Comparison of ENCODE assay signal across 8 mouse cellular contexts in the genomic region with DNA sequence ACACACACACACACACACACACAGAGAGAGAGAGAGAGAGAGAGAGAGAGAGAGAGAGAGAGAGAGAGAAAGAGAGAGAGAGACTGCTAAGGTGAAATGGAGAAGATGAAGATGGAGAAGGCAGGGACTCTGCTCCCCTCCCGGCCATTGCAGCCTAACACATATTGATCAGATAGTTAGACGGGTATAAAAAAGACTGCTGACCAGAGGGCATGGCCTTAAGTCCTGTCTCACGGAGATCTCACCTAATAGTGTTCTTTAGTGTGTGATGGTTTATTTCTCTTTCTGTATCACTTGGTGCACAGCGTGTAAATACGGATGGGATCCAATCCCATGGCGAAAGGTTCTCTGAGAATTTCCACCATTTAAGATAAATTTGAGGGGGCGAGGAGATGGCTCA. TPM values are rescaled to one million over a fixed set of nuclear protein-coding genes. Genes with fewer than 3 reads are reported as not detected.
A peak's percentile ranks its signal among the peaks of the same experiment; 100 is the strongest.
DNase-seq lines count a peak whose midpoint lies in the region; ATAC-seq and TF ChIP-seq lines count a peak whose summit lies in the region.

A gene (minus strand): TSS at position 101 of the 400 bp plus-strand sequence.

- no peaks in the 10 kb centered on the region for H3K36me3 ChIP-seq in neural tube, embryonic 11.5 days (ENCODE audit: control insufficient read depth, insufficient read depth, low read length)
- H3K36me3 ChIP-seq in heart, embryonic 13.5 days: no peaks in the 10 kb centered on the region

- H3K4me3 ChIP-seq in neural tube, embryonic 11.5 days (ENCODE audit: low read depth, low read length): peak within 1 kb of the TSS; percentile 58
- H3K4me3 ChIP-seq in heart, embryonic 13.5 days: peak within 1 kb of the TSS; percentile 77
- peak within 1 kb of the TSS; percentile 72 for H3K4me3 ChIP-seq in olfactory bulb, adult 2 months (ENCODE audit: insufficient read depth, low read depth, low read length)

- intact Hi-C loops in left cerebral cortex, postnatal 25 days (cut with DNase I): no loop called here

- TF ChIP-seq CTCF in olfactory bulb, adult 2 months (IDR thresholded peaks at IDR 0.05; ENCODE audit: insufficient read depth, low read depth, low read length): no peak

- ATAC-seq in neural tube, embryonic 11.5 days (ENCODE audit: insufficient read depth, low FRiP score, low TSS enrichment): no peak
- no peak for ATAC-seq in heart, embryonic 13.5 days (ENCODE audit: extremely low read depth, insufficient number of reproducible peaks, low FRiP score, low TSS enrichment)

- 68% methylated on average over 7 of the region's 7 CpGs for WGBS in neural tube, embryonic 11.5 days
- WGBS in heart, embryonic 13.5 days: 60% methylated on average over 7 of the region's 7 CpGs
- 61% methylated on average over 7 of the region's 7 CpGs for WGBS in olfactory bulb, adult 2 months

- 0 out of 2 replicates have a peak, but pooled peaks cover 4% of the 10 kb centered on the region for H3K4me1 ChIP-seq in neural tube, embryonic 11.5 days (ENCODE audit: control insufficient read depth, insufficient read depth, low read length)
- H3K4me1 ChIP-seq in heart, embryonic 13.5 days: peaks cover 26% of the 10 kb centered on the region
- H3K4me1 ChIP-seq in olfactory bulb, adult 2 months (ENCODE audit: control insufficient read depth, insufficient read depth, low read length): peaks cover 14% of the 10 kb centered on the region

- peak within 1 kb of the TSS; percentile 98 for H3K4me2 ChIP-seq in neural tube, embryonic 11.5 days (ENCODE audit: low read depth)
- peak within 1 kb of the TSS; percentile 94 for H3K4me2 ChIP-seq in heart, embryonic 13.5 days

- peak within 1 kb of the TSS; percentile 27 for H3K9ac ChIP-seq in neural tube, embryonic 11.5 days (ENCODE audit: low read length)
- H3K9ac ChIP-seq in heart, embryonic 13.5 days: peak within 1 kb of the TSS; percentile 86

- no peak for TF ChIP-seq POLR2A in olfactory bulb, adult 2 months (IDR thresholded peaks at IDR 0.05; ENCODE audit: insufficient read depth, low read depth, low read length)

- no peak for DNase-seq in neural tube, embryonic 11.5 days (ENCODE audit: low spot score)
- no peak for DNase-seq in neural tube, embryonic 10.5 days (ENCODE audit: extremely low spot score, low spot score)
- DNase-seq in left cerebral cortex, postnatal 25 days (ENCODE audit: low spot score in 2 of 2): no peak
- DNase-seq in embryo, embryonic 10.5 days (ENCODE audit: low spot score): no peak
- DNase-seq in thymus, postnatal 36 days: no peak
- no peak for DNase-seq in kidney, postnatal 14 days

- H3K9me3 ChIP-seq in neural tube, embryonic 11.5 days (ENCODE audit: control insufficient read depth, low read length): no peaks in the 10 kb centered on the region
- H3K9me3 ChIP-seq in heart, embryonic 13.5 days: no peaks in the 10 kb centered on the region

- H3K27me3 ChIP-seq in neural tube, embryonic 11.5 days (ENCODE audit: control insufficient read depth, insufficient read depth, low read length): no peaks in the 10 kb centered on the region
- peaks cover 16% of the 10 kb centered on the region for H3K27me3 ChIP-seq in heart, embryonic 13.5 days (replicated peaks)

- no peak within 1 kb of the TSS for H3K27ac ChIP-seq in neural tube, embryonic 11.5 days (ENCODE audit: low read depth, low read length)
- no peak within 1 kb of the TSS for H3K27ac ChIP-seq in heart, embryonic 13.5 days (replicated peaks)
- peak within 1 kb of the TSS; percentile 77 for H3K27ac ChIP-seq in olfactory bulb, adult 2 months (ENCODE audit: insufficient read depth, low read depth, low read length)

RNA-seq across cellular contexts. Expression of the gene that starts here (rescaled TPM):
- 2.3 and 2.4 TPM in 2 replicates for polyA plus RNA-seq in neural tube, embryonic 11.5 days (2014; fragmentation: Nextera tagmentation; extraction: Ambion mirVana)
- 30.2 and 34.9 TPM in 2 replicates for polyA plus RNA-seq in heart, embryonic 13.5 days (2015; fragmentation: Nextera tagmentation; extraction: Ambion mirVana)
- 100 to 1,000 TPM; 175 to 213 TPM for total RNA-seq in left cerebral cortex, postnatal 25 days (2021)
- polyA plus RNA-seq in olfactory bulb, adult 2 months (2012; ENCODE audit: insufficient read depth, insufficient read length, low replicate concordance, missing spikeins): 137 TPM in 1 of 2 replicates, not detected in the other
